Mouse (Mus musculus): Measurements from ENCODE around the gene Nsun2. TPM values are rescaled to one million over a fixed set of nuclear protein-coding genes. Genes with fewer than 3 reads are reported as not detected.

Gene Nsun2
- polyA plus RNA-seq, 2 experiments, result 58.7 to 88.8 TPM

GRCm38 (mm10) chr13:69509391-69510244 lies 23.9 kb upstream of the Nsun2 start:
- no peak overlapping the region for H3K27ac ChIP-seq
- ATAC-seq (ENCODE audit: insufficient read depth), result no peak
- no peak for DNase-seq (ENCODE audit: low read depth in 3 of 3, low spot score in 3 of 3)
- no peaks in the 10 kb centered on the region for H3K9me3 ChIP-seq (ENCODE audit: control insufficient read depth, low read length)
- TF ChIP-seq CTCF (IDR thresholded peaks at IDR 0.05; ENCODE audit: low read depth), result peak; percentile 60
- TF ChIP-seq EP300 (IDR thresholded peaks at IDR 0.05; ENCODE audit: low read depth), result no peak
- peaks cover 0 to 11% of the 10 kb centered on the region in 2 experiments; a peak in 2 of 4 replicates for H3K4me1 ChIP-seq (replicated peaks; ENCODE audit: control insufficient read depth in 2 of 2, insufficient read depth in 2 of 2, low read length in 1 of 2)
- WGBS (ENCODE audit: insufficient replicate concordance), result 52% methylated on average over 9 of the region's 9 CpGs
- H3K4me2 ChIP-seq (ENCODE audit: low read depth), result no peak overlapping the region
- no peak overlapping the region for H3K9ac ChIP-seq (replicated peaks)
- H3K27me3 ChIP-seq (ENCODE audit: control insufficient read depth, insufficient read depth, low read length), result no peaks in the 10 kb centered on the region
- no peak overlapping the region for H3K4me3 ChIP-seq (ENCODE audit: insufficient read depth in 1 of 2, low read depth in 2 of 2, low read length in 2 of 2)
- peaks cover 23% of the 10 kb centered on the region for H3K36me3 ChIP-seq (replicated peaks; ENCODE audit: control insufficient read depth, insufficient read depth, low read depth)

GRCm38 (mm10) chr13:69515091-69515490 lies 18.5 kb upstream of the Nsun2 start:
- H3K36me3 ChIP-seq (replicated peaks; ENCODE audit: control insufficient read depth, insufficient read depth, low read depth), result peaks cover 4% of the 10 kb centered on the region; the same call in 1 of the 2 replicates
- H3K4me2 ChIP-seq (ENCODE audit: low read depth), result no peak overlapping the region
- H3K4me1 ChIP-seq (replicated peaks; ENCODE audit: control insufficient read depth in 2 of 2, insufficient read depth in 2 of 2, low read length in 1 of 2), result 0 out of 4 replicates have a peak, but pooled peaks cover 0 to 2% of the 10 kb centered on the region in 2 experiments
- no peaks in the 10 kb centered on the region for H3K9me3 ChIP-seq (ENCODE audit: control insufficient read depth, low read length)
- TF ChIP-seq EP300 (IDR thresholded peaks at IDR 0.05; ENCODE audit: low read depth), result no peak
- no peak for TF ChIP-seq CTCF (IDR thresholded peaks at IDR 0.05; ENCODE audit: low read depth)
- ATAC-seq (ENCODE audit: insufficient read depth) (no peak), DNase-seq (ENCODE audit: low read depth in 3 of 3, low spot score in 3 of 3) (no peak)
- H3K27me3 ChIP-seq (ENCODE audit: control insufficient read depth, insufficient read depth, low read length), result no peaks in the 10 kb centered on the region
- no peak overlapping the region for H3K4me3 ChIP-seq (ENCODE audit: insufficient read depth in 1 of 2, low read depth in 2 of 2, low read length in 2 of 2)
- WGBS (ENCODE audit: insufficient replicate concordance), result 86% methylated on average over 3 of the region's 3 CpGs
- H3K27ac ChIP-seq, result no peak overlapping the region
- H3K9ac ChIP-seq (replicated peaks), result no peak overlapping the region

GRCm38 (mm10) chr13:69517445-69517844 lies 16.1 kb upstream of the Nsun2 start:
- H3K4me1 ChIP-seq (replicated peaks; ENCODE audit: control insufficient read depth in 2 of 2, insufficient read depth in 2 of 2, low read length in 1 of 2), result 0 out of 4 replicates have a peak, but pooled peaks cover 0 to 2% of the 10 kb centered on the region in 2 experiments
- no peak overlapping the region for H3K27ac ChIP-seq
- H3K36me3 ChIP-seq (replicated peaks; ENCODE audit: control insufficient read depth, insufficient read depth, low read depth), result peaks cover 4% of the 10 kb centered on the region; the same call in 1 of the 2 replicates
- no peaks in the 10 kb centered on the region for H3K9me3 ChIP-seq (ENCODE audit: control insufficient read depth, low read length)
- H3K27me3 ChIP-seq (ENCODE audit: control insufficient read depth, insufficient read depth, low read length), result no peaks in the 10 kb centered on the region
- no peak for ATAC-seq (ENCODE audit: insufficient read depth)
- TF ChIP-seq CTCF (IDR thresholded peaks at IDR 0.05; ENCODE audit: low read depth), result no peak
- no peak for TF ChIP-seq EP300 (IDR thresholded peaks at IDR 0.05; ENCODE audit: low read depth)
- 81% methylated on average over 6 of the region's 6 CpGs for WGBS (ENCODE audit: insufficient replicate concordance)
- no peak overlapping the region for H3K4me3 ChIP-seq (ENCODE audit: insufficient read depth in 1 of 2, low read depth in 2 of 2, low read length in 2 of 2)
- H3K9ac ChIP-seq (replicated peaks), result no peak overlapping the region
- H3K4me2 ChIP-seq (ENCODE audit: low read depth), result no peak overlapping the region
- no peak for DNase-seq (ENCODE audit: low read depth in 3 of 3, low spot score in 3 of 3)

- Histone ChIP-seq H3K4me1 (replicated peaks; ENCODE audit: control insufficient read depth in 2 of 2, insufficient read depth in 2 of 2, low read length in 1 of 2) (peaks cover 0 to 6% of the 10 kb centered on the region in 2 experiments; a peak in 2 of 4 replicates), H3K27me3 (ENCODE audit: control insufficient read depth, insufficient read depth, low read length) (no peaks in the 10 kb centered on the region), H3K9me3 (ENCODE audit: control insufficient read depth, low read length) (no peaks in the 10 kb centered on the region), H3K36me3 (replicated peaks; ENCODE audit: control insufficient read depth, insufficient read depth, low read depth) (peaks cover 4% of the 10 kb centered on the region; the same call in 1 of the 2 replicates), H3K4me3 (ENCODE audit: insufficient read depth in 1 of 2, low read depth in 2 of 2, low read length in 2 of 2) (no peak overlapping the region), H3K9ac (replicated peaks) (no peak overlapping the region), H3K4me2 (ENCODE audit: low read depth) (no peak overlapping the region), H3K27ac (no peak overlapping the region)
- TF ChIP-seq EP300 (IDR thresholded peaks at IDR 0.05; ENCODE audit: low read depth) (no peak), CTCF (IDR thresholded peaks at IDR 0.05; ENCODE audit: low read depth) (no peak)
- no peak for ATAC-seq (ENCODE audit: insufficient read depth)
- WGBS (ENCODE audit: insufficient replicate concordance), result 70% methylated on average over 6 of the region's 6 CpGs
- DNase-seq (ENCODE audit: low read depth in 3 of 3, low spot score in 3 of 3), result no peak
These were observed 14.4 kb upstream of the Nsun2 start for GRCm38 (mm10) chr13:69519137-69519536.

- Histone ChIP-seq H3K4me3 (ENCODE audit: insufficient read depth in 1 of 2, low read depth in 2 of 2, low read length in 2 of 2) (no peak overlapping the region), H3K4me2 (ENCODE audit: low read depth) (no peak overlapping the region), H3K36me3 (replicated peaks; ENCODE audit: control insufficient read depth, insufficient read depth, low read depth) (no peaks in the 10 kb centered on the region), H3K9me3 (ENCODE audit: control insufficient read depth, low read length) (no peaks in the 10 kb centered on the region), H3K4me1 (replicated peaks; ENCODE audit: control insufficient read depth in 2 of 2, insufficient read depth in 2 of 2, low read length in 1 of 2) (peaks cover 0 to 20% of the 10 kb centered on the region in 2 experiments; a peak in 3 of 4 replicates), H3K27me3 (ENCODE audit: control insufficient read depth, insufficient read depth, low read length) (no peaks in the 10 kb centered on the region), H3K27ac (no peak overlapping the region), H3K9ac (replicated peaks) (no peak overlapping the region)
- DNase-seq (ENCODE audit: low read depth in 3 of 3, low spot score in 3 of 3) (no peak), ATAC-seq (ENCODE audit: insufficient read depth) (no peak)
- 69% methylated on average over 1 of the region's 1 CpGs for WGBS (ENCODE audit: insufficient replicate concordance)
- TF ChIP-seq CTCF (IDR thresholded peaks at IDR 0.05; ENCODE audit: low read depth) (no peak), EP300 (IDR thresholded peaks at IDR 0.05; ENCODE audit: low read depth) (no peak)
These were observed 11.3 kb upstream of the Nsun2 start for GRCm38 (mm10) chr13:69522161-69522791.
